Mouse (Mus musculus) ovary, postnatal 10 days (tissue): ENCODE measurements around the gene Luzp1.

ENCODE experiments used
- DNase-seq: peaks from one replicate; pipeline ENCODE4 v3.0.0; 2022; ENCODE audit warnings: low spot score

Luzp1 gene

GRCm38 (mm10) chr4:136462086-136462838 lies 7.3 kb upstream of the Luzp1 start, which contains the start of gene 6030445D17Rik:
Gene 6030445D17Rik, plus strand, starts transcription at chr4:136462250.
- DNase-seq, result peak; percentile 55

GRCm38 (mm10) chr4:136462839-136463178 lies 6.8 kb upstream of the Luzp1 start:
- peak; percentile 12 for DNase-seq

- DNase-seq, result no peak
Observed at GRCm38 (mm10) chr4:136463436-136463835, 6.1 kb upstream of the Luzp1 start.

- DNase-seq, result no peak
Observed at GRCm38 (mm10) chr4:136466226-136466625, 3.3 kb upstream of the Luzp1 start.

GRCm38 (mm10) chr4:136468553-136469327 lies 821 bp upstream of the Luzp1 start:
- no peak for DNase-seq

- no peak for DNase-seq
Observed at GRCm38 (mm10) chr4:136469941-136470346, 383 bp downstream of the Luzp1 start.

- DNase-seq, result peak; percentile 49
Observed at GRCm38 (mm10) chr4:136470347-136471071, 948 bp downstream of the Luzp1 start.

- DNase-seq, result no peak
Observed at GRCm38 (mm10) chr4:136476692-136477091, 7.1 kb downstream of the Luzp1 start.

- DNase-seq, result no peak
Observed at GRCm38 (mm10) chr4:136486549-136486948, 17.0 kb downstream of the Luzp1 start.

- no peak for DNase-seq
Observed at GRCm38 (mm10) chr4:136495993-136496392, 26.4 kb downstream of the Luzp1 start.

- DNase-seq, result no peak
Observed at GRCm38 (mm10) chr4:136505426-136506215, 36.1 kb downstream of the Luzp1 start.

- no peak for DNase-seq
Observed at GRCm38 (mm10) chr4:136509857-136510256, 40.3 kb downstream of the Luzp1 start.

- DNase-seq, result no peak
Observed at GRCm38 (mm10) chr4:136511708-136512107, 42.1 kb downstream of the Luzp1 start.

- DNase-seq, result no peak
Observed at GRCm38 (mm10) chr4:136512905-136513304, 43.3 kb downstream of the Luzp1 start.

- no peak for DNase-seq
Observed at GRCm38 (mm10) chr4:136518141-136518540, 48.6 kb downstream of the Luzp1 start.

- DNase-seq, result no peak
Observed at GRCm38 (mm10) chr4:136518576-136518975, 49.0 kb downstream of the Luzp1 start.

- DNase-seq, result no peak
Observed at GRCm38 (mm10) chr4:136519866-136520265, 50.3 kb downstream of the Luzp1 start.

- no peak for DNase-seq
Observed at GRCm38 (mm10) chr4:136521898-136522297, 52.3 kb downstream of the Luzp1 start.

GRCm38 (mm10) chr4:136524309-136524708 lies 54.7 kb downstream of the Luzp1 start:
- DNase-seq, result no peak

GRCm38 (mm10) chr4:136526412-136526811 lies 56.9 kb downstream of the Luzp1 start:
- no peak for DNase-seq

- DNase-seq, result no peak
Observed at GRCm38 (mm10) chr4:136545151-136545550, 75.6 kb downstream of the Luzp1 start.
